Mouse (Mus musculus) lung, postnatal 0 days (tissue): ENCODE results near the gene Rasl10a.

ENCODE experiments used
- CTCF ChIP-seq: IDR thresholded peaks from 2 replicates; pipeline ENCODE4 v1.5.1; 2016; ENCODE audit warnings: antibody characterized with exemption, mild to moderate bottlenecking
- EP300 ChIP-seq: IDR thresholded peaks from 2 replicates; pipeline ENCODE4 v1.6.1; 2016; ENCODE audit warnings: antibody characterized with exemption, mild to moderate bottlenecking, control low read depth

DNA sequence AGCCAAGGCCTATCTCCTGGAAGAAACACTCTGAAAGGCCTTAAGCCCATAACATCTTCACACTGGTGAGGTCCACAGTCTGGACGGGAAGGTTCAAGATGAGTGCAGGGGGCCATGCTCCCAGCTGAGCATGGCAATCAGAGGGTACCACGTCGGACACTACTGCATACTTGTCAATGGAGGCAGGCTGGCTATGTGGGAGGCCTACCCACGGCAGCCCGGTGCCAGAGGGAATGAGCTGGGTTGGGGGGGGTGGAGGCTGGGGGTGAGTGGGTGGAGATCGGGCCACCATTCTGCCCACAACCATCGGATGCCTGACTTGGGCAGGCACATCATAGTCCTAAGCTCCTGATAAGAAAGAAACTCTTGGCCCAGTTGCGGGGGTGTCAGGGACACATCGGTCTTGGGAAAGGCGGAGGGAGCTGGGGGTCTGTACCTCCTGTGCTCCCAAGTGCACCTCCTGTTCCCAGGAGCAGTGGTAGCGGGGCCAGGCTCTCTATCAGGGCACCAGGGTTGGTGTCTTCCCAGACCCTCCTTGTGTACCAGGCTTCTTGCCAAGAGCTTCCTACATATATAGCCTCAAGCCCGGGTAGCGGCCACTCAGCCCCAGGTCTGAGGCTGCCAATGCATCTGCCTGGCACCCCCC lies 5.1 kb downstream of the Rasl10a start:
- TF ChIP-seq CTCF, result no peak
- no peak for TF ChIP-seq EP300
